Mouse (Mus musculus): ENCODE data around the gene BC048562. TPM values are rescaled to one million over a fixed set of nuclear protein-coding genes. Genes with fewer than 3 reads are reported as not detected.

The BC048562 gene
- total RNA-seq, 1 experiment from 2014 or later: not detected

Other genes with a start within 250 kb of the BC048562 start
- 2.9 TPM in 2 replicates for gene Bsn, start 246.1 kb upstream of the BC048562 start, total RNA-seq (2021)
- gene Dag1, start 172.5 kb upstream of the BC048562 start, total RNA-seq (2021): 156 and 176 TPM in 2 replicates
- 16.9 and 21.2 TPM in 2 replicates for gene Nicn1, start 146.1 kb upstream of the BC048562 start, total RNA-seq (2021)
- gene Amt, start 139.6 kb upstream of the BC048562 start, total RNA-seq (2021): 6.8 and 13.2 TPM in 2 replicates
- gene Rhoa, start 130.4 kb upstream of the BC048562 start, total RNA-seq (2021): 359 and 362 TPM in 2 replicates
- gene Tcta, start 130.3 kb upstream of the BC048562 start, total RNA-seq (2021): 30.4 and 34.1 TPM in 2 replicates
- gene Gpx1, start 97.6 kb upstream of the BC048562 start, total RNA-seq (2021): 551 and 754 TPM in 2 replicates
- 101 and 117 TPM in 2 replicates for gene Usp4, start 88.6 kb upstream of the BC048562 start, total RNA-seq (2021)
- 0.74 and 1.4 TPM in 2 replicates for gene 1700102P08Rik, start 43.7 kb upstream of the BC048562 start, total RNA-seq (2021)
- not detected in 2 replicates for gene Ccdc36, start 8.0 kb upstream of the BC048562 start, total RNA-seq (2021)
- 35.1 and 36.4 TPM in 2 replicates for gene Ccdc71, start 24.0 kb downstream of the BC048562 start, total RNA-seq (2021)
- gene Klhdc8b, start 25.1 kb downstream of the BC048562 start, total RNA-seq (2021): 29.7 and 30.9 TPM in 2 replicates
- 121 and 124 TPM in 2 replicates for gene Lamb2, start 43.3 kb downstream of the BC048562 start, total RNA-seq (2021)
- 163 and 175 TPM in 2 replicates for gene Usp19, start 54.1 kb downstream of the BC048562 start, total RNA-seq (2021)
- 179 and 190 TPM in 2 replicates for gene Qars, start 71.2 kb downstream of the BC048562 start, total RNA-seq (2021)
- 114 and 125 TPM in 2 replicates for gene Qrich1, start 80.3 kb downstream of the BC048562 start, total RNA-seq (2021)
- 99.2 and 110 TPM in 2 replicates for gene Impdh2, start 123.8 kb downstream of the BC048562 start, total RNA-seq (2021)
- 55.5 and 67.2 TPM in 2 replicates for gene Ndufaf3, start 131.0 kb downstream of the BC048562 start, total RNA-seq (2021)
- 48.8 and 51.5 TPM in 2 replicates for gene Dalrd3, start 133.4 kb downstream of the BC048562 start, total RNA-seq (2021)
- gene Wdr6, start 142.3 kb downstream of the BC048562 start, total RNA-seq (2021): 91.0 and 102 TPM in 2 replicates
- gene P4htm, start 161.2 kb downstream of the BC048562 start, total RNA-seq (2021): 4.7 and 7.7 TPM in 2 replicates
- gene Arih2, start 212.9 kb downstream of the BC048562 start, total RNA-seq (2021): 59.7 and 61.3 TPM in 2 replicates
- gene Slc25a20, start 225.6 kb downstream of the BC048562 start, total RNA-seq (2021): 334 and 350 TPM in 2 replicates

Measured in adrenal gland, postnatal 14 days (tissue).